Mouse (Mus musculus): ENCODE measurements around the gene Zfp978. TPM values are rescaled to one million over a fixed set of nuclear protein-coding genes. Genes with fewer than 3 reads are reported as not detected.
"Not testable (repeated sequence)": the region's sequence is repeated elsewhere in the genome, so short reads cannot be mapped to it uniquely, and the experiment has no call there.

The Zfp978 gene
- polyA plus RNA-seq, 1 experiment = not detected

DNA sequence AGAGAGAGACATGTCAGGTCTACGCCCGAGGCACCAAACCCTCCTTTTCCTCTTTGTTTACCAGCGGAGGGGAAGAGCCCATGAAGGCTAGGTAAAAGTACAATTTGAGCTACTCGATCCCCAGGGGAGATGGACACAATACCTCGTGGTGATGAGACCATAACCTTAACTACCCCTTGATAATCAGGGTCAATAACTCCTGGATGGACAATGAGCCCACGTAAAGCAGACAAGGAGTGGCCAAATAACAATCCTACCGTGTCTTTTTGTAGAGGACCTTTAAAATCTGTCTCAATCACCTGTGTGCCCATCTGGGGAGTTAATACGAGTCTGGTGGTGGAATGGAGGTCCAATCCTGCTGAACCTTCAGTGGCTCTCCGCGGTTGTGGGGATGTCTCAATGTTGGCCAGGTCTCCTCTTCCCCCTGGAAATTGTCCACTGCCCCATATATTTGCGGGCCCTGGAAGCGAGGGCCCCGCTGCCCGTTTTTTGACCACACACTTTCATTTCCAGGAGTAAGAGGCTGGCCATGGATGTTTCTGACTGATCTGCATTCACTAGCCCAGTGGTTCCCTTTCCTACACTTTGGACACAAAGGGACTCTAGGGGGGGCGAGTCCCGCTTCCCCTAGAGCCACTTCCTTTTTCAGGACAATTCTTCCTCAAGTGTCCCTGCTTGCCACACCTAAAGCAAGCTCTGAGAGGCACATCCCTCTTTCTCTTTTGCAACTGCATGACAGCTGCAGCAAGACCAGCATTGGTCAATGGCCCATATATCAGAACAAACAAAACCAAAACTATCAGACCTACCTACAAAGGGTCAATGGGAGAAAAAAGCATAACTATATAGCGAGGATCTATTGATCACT lies 40.0 kb downstream of the Zfp978 start:
- H3K36me3 ChIP-seq (ENCODE audit: control insufficient read depth, insufficient read depth, low read length); H3K4me1 ChIP-seq (replicated peaks; ENCODE audit: control insufficient read depth, insufficient read depth, low read length); DNase-seq; H3K27me3 ChIP-seq (ENCODE audit: control insufficient read depth, insufficient read depth, low read length); H3K27ac ChIP-seq (ENCODE audit: control insufficient read depth, insufficient read depth, low read length); H3K4me3 ChIP-seq (ENCODE audit: control insufficient read depth, insufficient read depth, low read length): not testable (repeated sequence)
- 84% methylated on average over 17 of the region's 17 CpGs for WGBS

DNA sequence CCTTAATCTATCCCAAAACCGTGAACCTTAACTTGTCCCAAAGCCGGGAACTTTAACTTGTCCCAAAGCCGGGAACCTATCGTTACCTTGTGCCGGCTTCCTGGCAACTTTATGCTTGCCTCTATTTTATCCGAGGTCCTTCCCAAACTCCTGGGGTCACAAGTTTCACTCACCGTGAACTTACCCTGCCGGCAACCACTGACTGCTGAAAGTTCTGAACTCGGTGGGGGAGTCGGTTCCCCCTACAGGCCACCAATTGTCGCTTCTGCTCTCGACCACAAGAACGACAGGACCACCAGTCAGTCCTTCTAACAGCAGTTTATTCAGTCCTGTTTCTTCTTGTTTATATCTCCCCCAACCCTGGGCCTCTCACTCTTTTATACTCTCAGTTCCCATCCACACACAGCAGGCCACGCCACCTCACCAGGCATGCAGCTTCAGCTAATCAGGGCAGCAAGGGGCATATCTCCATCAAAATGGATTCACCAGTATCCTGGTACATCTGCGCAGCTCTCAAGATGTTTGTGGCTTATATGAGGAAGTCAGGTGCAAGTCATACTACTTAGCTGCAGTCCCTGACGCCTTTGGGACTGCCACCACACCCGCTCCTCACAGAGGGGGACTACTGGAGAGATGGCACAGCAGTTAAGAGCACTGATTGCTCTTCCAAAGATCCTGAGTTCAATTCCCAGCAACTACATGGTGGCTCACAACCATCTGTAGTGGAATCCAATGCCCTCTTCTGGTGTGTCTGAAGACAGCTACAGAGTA lies 40.8 kb downstream of the Zfp978 start:
- H3K4me3 ChIP-seq (ENCODE audit: control insufficient read depth, insufficient read depth, low read length); H3K27ac ChIP-seq (ENCODE audit: control insufficient read depth, insufficient read depth, low read length); DNase-seq; H3K36me3 ChIP-seq (ENCODE audit: control insufficient read depth, insufficient read depth, low read length); H3K27me3 ChIP-seq (ENCODE audit: control insufficient read depth, insufficient read depth, low read length); H3K4me1 ChIP-seq (replicated peaks; ENCODE audit: control insufficient read depth, insufficient read depth, low read length): not testable (repeated sequence)
- 83% methylated on average over 17 of the region's 17 CpGs for WGBS

DNA sequence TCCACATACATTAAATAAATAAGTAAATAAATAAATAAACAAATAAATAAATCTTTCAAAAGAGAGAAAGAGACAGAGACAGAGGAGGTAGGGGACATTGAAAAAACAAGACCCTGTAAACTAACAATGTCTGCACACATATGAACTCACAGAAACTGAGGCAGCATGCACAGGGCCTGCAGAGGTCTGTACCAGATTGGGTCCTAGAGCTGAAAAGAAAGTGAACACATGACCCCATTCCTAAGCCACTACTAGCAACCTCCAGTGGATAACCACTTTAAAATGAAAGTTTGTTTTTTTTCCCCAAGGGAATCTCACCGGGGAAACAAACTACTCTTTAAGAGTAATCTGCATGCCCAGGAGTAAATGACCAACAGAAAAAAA lies 41.4 kb downstream of the Zfp978 start:
- not testable (repeated sequence) for H3K36me3 ChIP-seq (ENCODE audit: control insufficient read depth, insufficient read depth, low read length); H3K27me3 ChIP-seq (ENCODE audit: control insufficient read depth, insufficient read depth, low read length); DNase-seq; H3K27ac ChIP-seq (ENCODE audit: control insufficient read depth, insufficient read depth, low read length); H3K4me1 ChIP-seq (replicated peaks; ENCODE audit: control insufficient read depth, insufficient read depth, low read length); H3K4me3 ChIP-seq (ENCODE audit: control insufficient read depth, insufficient read depth, low read length)
- WGBS = 26% methylated on average over 1 of the region's 1 CpGs

DNA sequence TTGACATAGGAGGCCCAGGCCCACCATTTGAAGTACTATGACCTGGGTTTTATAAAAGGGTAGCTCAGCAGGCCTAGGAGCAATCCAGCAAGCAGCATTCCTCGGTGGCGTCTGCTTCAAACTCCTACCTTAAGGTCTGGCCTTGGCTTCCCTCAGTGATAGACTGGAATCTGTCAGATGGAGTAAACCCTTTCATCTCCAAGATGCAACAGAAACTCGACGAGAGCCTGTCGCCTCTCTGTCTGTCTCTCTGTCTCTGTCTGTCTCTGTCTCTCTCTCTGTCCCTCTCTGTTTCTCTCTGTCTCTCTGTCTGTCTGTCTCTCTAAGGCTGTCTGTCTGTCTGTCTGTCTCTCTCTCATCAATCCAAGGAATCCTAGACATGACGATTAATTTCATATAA lies 42.4 kb downstream of the Zfp978 start:
- not testable (repeated sequence) for H3K4me3 ChIP-seq (ENCODE audit: control insufficient read depth, insufficient read depth, low read length); H3K36me3 ChIP-seq (ENCODE audit: control insufficient read depth, insufficient read depth, low read length); H3K27ac ChIP-seq (ENCODE audit: control insufficient read depth, insufficient read depth, low read length); DNase-seq; H3K27me3 ChIP-seq (ENCODE audit: control insufficient read depth, insufficient read depth, low read length); H3K4me1 ChIP-seq (replicated peaks; ENCODE audit: control insufficient read depth, insufficient read depth, low read length)
- 93% methylated on average over 6 of the region's 6 CpGs for WGBS

DNA sequence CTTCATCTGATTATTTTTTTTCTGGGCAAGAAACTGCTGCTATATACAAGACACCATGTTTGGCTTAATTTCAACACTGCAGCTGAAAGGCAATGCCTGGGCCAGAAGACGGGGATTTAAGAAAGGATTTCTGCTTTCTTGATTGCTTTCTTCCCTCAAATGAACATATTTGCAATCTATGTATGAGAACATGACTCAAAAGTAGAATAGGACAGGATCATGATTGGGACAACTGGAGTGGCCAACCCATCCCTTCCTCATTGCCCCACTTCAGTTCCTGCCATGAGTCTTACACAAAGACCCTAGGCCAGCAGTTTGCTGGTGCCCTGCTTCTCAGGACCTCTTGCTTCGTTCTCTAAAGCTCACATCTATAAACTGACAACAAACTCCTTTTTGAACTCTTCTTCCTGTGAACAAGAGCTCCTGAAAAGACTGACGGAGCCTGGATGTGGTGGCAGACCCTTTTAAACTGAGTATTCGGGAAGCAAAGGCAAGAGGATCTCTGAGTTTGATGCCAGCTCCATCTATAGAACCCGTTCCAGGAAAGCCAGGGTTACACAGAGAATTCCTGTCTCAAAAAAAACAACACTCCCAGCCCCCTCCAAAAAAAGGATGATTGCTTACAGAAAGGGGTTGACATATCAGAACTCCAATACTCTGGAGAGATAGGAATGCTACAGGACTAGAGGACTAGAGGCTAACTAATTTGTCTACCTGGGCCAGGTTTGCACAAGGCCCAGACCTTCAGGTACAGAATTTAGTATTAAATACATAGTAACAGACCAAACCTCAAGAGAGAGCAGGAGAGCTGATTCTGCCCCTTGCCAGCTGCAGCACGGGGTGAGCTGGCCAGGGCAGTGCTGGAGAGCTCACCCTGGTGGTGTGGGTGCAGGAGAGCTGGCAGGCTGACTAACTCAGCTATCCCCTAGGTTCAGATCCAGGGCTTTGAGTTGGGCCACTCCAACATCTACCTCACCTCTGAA lies 43.1 kb downstream of the Zfp978 start:
- H3K27me3 ChIP-seq (ENCODE audit: control insufficient read depth, insufficient read depth, low read length); H3K36me3 ChIP-seq (ENCODE audit: control insufficient read depth, insufficient read depth, low read length); H3K27ac ChIP-seq (ENCODE audit: control insufficient read depth, insufficient read depth, low read length); H3K4me3 ChIP-seq (ENCODE audit: control insufficient read depth, insufficient read depth, low read length); DNase-seq; H3K4me1 ChIP-seq (replicated peaks; ENCODE audit: control insufficient read depth, insufficient read depth, low read length): not testable (repeated sequence)
- WGBS = 78% methylated on average over 6 of the region's 6 CpGs

DNA sequence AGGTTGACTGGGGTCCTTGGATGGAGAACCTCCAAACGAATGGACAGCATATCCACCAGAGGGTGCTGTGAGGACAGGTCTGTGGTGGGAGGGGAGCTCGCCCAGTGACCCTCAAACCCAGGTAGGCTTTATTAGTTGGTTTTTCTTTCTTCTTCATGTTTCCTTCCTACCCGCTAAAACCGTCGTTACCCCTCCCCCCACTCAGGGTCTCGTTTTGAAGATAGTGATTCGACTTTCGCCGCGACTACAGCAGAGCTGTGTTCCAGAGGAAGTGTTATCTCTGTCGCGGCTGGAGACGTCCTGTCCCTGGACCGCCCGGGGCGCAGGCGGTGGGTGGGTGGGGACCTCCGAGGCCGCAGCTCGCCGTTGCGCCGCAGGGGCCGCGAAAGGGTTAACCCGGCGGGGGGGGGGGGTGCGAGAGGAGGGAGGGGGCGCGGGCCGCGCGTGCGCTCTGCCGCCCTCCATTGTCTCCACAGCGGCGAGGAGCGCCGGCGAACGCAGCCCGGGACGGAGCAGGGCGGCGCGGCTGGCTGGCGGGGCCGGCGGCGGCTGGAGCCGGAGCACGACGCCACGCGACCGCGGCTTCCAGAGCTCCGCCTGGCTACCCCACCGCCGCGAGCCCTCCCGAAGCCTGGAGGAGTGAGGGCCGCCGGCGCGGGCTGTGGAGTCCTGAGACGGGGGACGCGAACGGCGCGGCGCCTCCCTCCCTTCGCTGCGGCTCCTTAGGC lies 45.8 kb downstream of the Zfp978 start:
- WGBS = 2% methylated on average over 62 of the region's 75 CpGs
- H3K36me3 ChIP-seq (ENCODE audit: control insufficient read depth, insufficient read depth, low read length) = no peaks in the 10 kb centered on the region
- TF ChIP-seq POLR2A (IDR thresholded peaks at IDR 0.05; ENCODE audit: control insufficient read depth, extremely low read depth, insufficient read depth, low read length, poor library complexity) (no peak), CTCF (IDR thresholded peaks at IDR 0.05; ENCODE audit: borderline replicate concordance, control insufficient read depth, extremely low read depth, insufficient read depth, low read length, poor library complexity) (no peak)
- no peaks in the 10 kb centered on the region for H3K4me1 ChIP-seq (replicated peaks; ENCODE audit: control insufficient read depth, insufficient read depth, low read length)
- no peaks in the 10 kb centered on the region for H3K27me3 ChIP-seq (ENCODE audit: control insufficient read depth, insufficient read depth, low read length)
- no peak overlapping the region for H3K27ac ChIP-seq (ENCODE audit: control insufficient read depth, insufficient read depth, low read length)
- no peak for DNase-seq
- H3K4me3 ChIP-seq (ENCODE audit: control insufficient read depth, insufficient read depth, low read length) = peak overlapping the region; percentile 30; the same call in 1 of the 2 replicates

Data from thymus, adult 2 months (tissue).